Mouse (Mus musculus): Measurements from ENCODE around the gene Vmn1r222. TPM values are rescaled to one million over a fixed set of nuclear protein-coding genes. Genes with fewer than 3 reads are reported as not detected.

The Vmn1r222 gene
- total RNA-seq (2023): not detected

GRCm38 (mm10) chr13:23235847-23236246 lies at the start of gene Vmn1r222:
Gene Vmn1r222, minus strand, starts transcription at chr13:23235947.

DNA sequence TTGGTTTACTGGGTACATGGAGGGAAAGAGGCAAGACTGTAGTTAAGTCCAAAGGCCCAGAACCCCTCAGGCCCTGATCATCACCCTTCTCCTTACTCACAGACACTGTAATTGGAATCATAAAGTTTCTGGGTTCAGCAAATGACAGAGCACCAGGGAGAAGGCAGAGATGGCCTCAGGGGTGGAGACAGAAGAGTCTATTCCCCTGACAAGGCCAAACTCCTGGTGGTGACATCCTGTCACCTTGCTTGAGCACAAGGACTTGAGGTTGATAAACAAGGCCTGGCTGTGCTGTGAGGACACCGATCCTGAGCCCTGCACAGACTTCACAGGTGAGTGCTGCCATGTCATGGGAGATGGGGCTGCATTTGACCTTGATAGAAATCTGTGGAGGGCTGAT lies 11.1 kb upstream of the Vmn1r222 start, which contains the start of gene Vmn1r223:
Vmn1r223 (plus strand) TSS at position 301 of the 400 bp plus-strand sequence.

DNA sequence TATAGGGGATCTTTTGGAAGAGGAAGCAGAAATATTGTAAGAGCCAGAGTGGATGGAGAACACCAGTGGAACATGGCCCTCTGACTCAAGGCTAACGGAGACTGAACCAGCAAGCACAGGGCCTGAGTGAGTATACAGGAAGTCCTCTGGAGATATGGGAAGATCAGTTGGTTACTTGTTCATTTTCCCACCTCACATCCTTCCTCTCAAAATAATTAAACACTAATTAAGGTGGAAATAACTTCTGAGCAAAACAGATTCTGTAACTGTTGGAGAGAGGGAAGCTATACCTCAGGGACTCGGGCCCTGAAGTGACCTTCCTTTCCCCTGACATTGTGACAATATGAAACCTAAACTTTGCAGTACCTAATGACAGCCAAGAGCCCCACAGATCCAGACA lies 21.9 kb downstream of the Vmn1r222 start, which contains the start of gene Vmn1r221:
Vmn1r221 (plus strand) TSS at position 301 of the 400 bp plus-strand sequence.

GRCm38 (mm10) chr13:23187875-23188274 lies 47.9 kb downstream of the Vmn1r222 start, which contains the start of gene Vmn1r220:
Gene Vmn1r220, minus strand, starts transcription at chr13:23187975.

Other genes with a start within 250 kb of the Vmn1r222 start
- not detected for gene Vmn1r213, start 228.3 kb downstream of the Vmn1r222 start, total RNA-seq (2023)
- not detected for gene Vmn1r214, start 205.5 kb downstream of the Vmn1r222 start, total RNA-seq (2023)
- not detected for gene Vmn1r215, start 167.9 kb downstream of the Vmn1r222 start, total RNA-seq (2023)
- gene Vmn1r217, start 117.7 kb downstream of the Vmn1r222 start, total RNA-seq (2023): not detected
- gene Vmn1r218, start 102.8 kb downstream of the Vmn1r222 start, total RNA-seq (2023): not detected
- not detected for gene Vmn1r219, start 76.6 kb downstream of the Vmn1r222 start, total RNA-seq (2023)
- gene Vmn1r220, start 48.0 kb downstream of the Vmn1r222 start, total RNA-seq (2023): not detected
- gene Vmn1r221, start 21.8 kb downstream of the Vmn1r222 start, total RNA-seq (2023): not detected
- gene Vmn1r223, start 11.2 kb upstream of the Vmn1r222 start, total RNA-seq (2023): not detected
- 10 to 100 TPM; 14.1 to 14.9 TPM for gene Zfp322a, start 133.3 kb upstream of the Vmn1r222 start, total RNA-seq (2023)
- gene Abt1, start 187.9 kb upstream of the Vmn1r222 start, total RNA-seq (2023): 1 to 10 TPM; 8.0 to 9.6 TPM
- gene Btn1a1, start 230.0 kb upstream of the Vmn1r222 start, total RNA-seq (2023): not detected